ENCODE assay signal across 31 mouse cellular contexts in the genomic region with DNA sequence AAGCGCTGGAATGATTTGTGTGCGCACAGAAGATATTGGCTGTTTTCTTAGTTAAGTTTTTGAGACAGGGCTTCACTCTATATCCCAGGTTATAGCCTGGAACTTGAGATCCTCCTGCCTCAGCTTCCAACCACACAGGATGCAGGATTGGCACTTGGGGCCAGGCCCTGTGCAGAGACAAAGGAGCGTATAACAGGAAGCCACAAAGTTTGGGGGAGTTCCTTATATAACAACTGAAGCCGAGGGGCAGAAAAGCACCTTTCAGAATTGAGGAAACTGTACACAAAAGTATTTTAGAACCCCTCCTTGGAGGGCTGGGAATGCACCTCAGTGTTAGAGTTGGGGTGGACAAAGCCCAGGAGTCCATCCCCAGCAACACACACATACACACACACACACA. TPM values are rescaled to one million over a fixed set of nuclear protein-coding genes. Genes with fewer than 3 reads are reported as not detected.
DNase-seq lines count a peak whose midpoint lies in the region; ATAC-seq and TF ChIP-seq lines count a peak whose summit lies in the region.
"Had no signal": no experiment of that assay in that cellular context is flagged by ENCODE, and none has a peak within 500 bp of the region (broad histone marks: within the 10 kb centered on the region; RNA-seq: fewer than 3 reads in every experiment).

No protein-coding gene starts in this region.

- H3K9ac ChIP-seq in liver, embryonic 11.5 days (ENCODE audit: low read depth, low read length), result peak overlapping the region; percentile 20; the same call in 1 of the 2 replicates
- H3K9ac ChIP-seq in liver, embryonic 16.5 days (ENCODE audit: low read depth, low read length), result peak overlapping the region; percentile 43
- H3K9ac ChIP-seq in stomach, postnatal 0 days (ENCODE audit: low read length), result no peak overlapping the region
- H3K9ac ChIP-seq: forebrain, postnatal 0 days; hindbrain, embryonic 15.5 days; intestine, embryonic 15.5 days; lung, embryonic 14.5 days; midbrain, embryonic 15.5 days had no signal

- peak overlapping the region; percentile 28 for H3K4me3 ChIP-seq in erythroblast, embryonic 14.5 days (replicated peaks)
- no peak overlapping the region for H3K4me3 ChIP-seq in liver, embryonic 11.5 days (ENCODE audit: low read depth, low read length)
- H3K4me3 ChIP-seq in liver, embryonic 16.5 days (ENCODE audit: low read depth, low read length), result peak overlapping the region; percentile 35; the same call in 1 of the 2 replicates
- no peak overlapping the region for H3K4me3 ChIP-seq in stomach, postnatal 0 days (ENCODE audit: low read depth, low read length)
- H3K4me3 ChIP-seq: forebrain, embryonic 10.5 days; hindbrain, embryonic 10.5 days; hindbrain, embryonic 15.5 days; intestine, embryonic 15.5 days; midbrain, embryonic 10.5 days; midbrain, embryonic 15.5 days had no signal

- no peak for DNase-seq in liver, embryonic 11.5 days (ENCODE audit: low spot score)
- no peak for DNase-seq in liver
- DNase-seq in stomach, postnatal 0 days (ENCODE audit: low spot score), result no peak
- no peak for DNase-seq in layer of hippocampus, adult 11-12 months (ENCODE audit: low spot score)
- DNase-seq: adrenal gland, adult 2 months; cerebellum, adult 8-10 months; cerebellum, postnatal 25 days; forebrain, postnatal 0 days; heart, postnatal 10 days; kidney, adult 8-10 months; kidney, postnatal 4 days; layer of hippocampus, postnatal 36 days; left cerebral cortex, postnatal 4 days; lung, embryonic 14.5 days; lung, postnatal 14 days; right cerebral cortex, adult 18-20 months; right cerebral cortex, postnatal 4 days; thymus, postnatal 25 days had no signal

- no peak for TF ChIP-seq EP300 in stomach, postnatal 0 days (optimal IDR thresholded peaks at IDR 0.05)

- WGBS in liver, embryonic 11.5 days, result 81% methylated on average over 4 of the region's 4 CpGs
- WGBS in liver, embryonic 16.5 days (ENCODE audit: insufficient replicate concordance), result 59% methylated on average over 4 of the region's 4 CpGs
- WGBS in stomach, postnatal 0 days, result 91% methylated on average over 4 of the region's 4 CpGs

- TF ChIP-seq CTCF in stomach, postnatal 0 days (IDR thresholded peaks at IDR 0.05; ENCODE audit: low read depth), result no peak

- H3K27me3 ChIP-seq in erythroblast, embryonic 14.5 days (ENCODE audit: control insufficient read depth), result no peaks in the 10 kb centered on the region
- H3K27me3 ChIP-seq in liver, embryonic 11.5 days (replicated peaks; ENCODE audit: control insufficient read depth, insufficient read depth, low read length), result no peaks in the 10 kb centered on the region
- H3K27me3 ChIP-seq in liver, embryonic 16.5 days (ENCODE audit: control insufficient read depth, insufficient read depth, low read depth, low read length), result no peaks in the 10 kb centered on the region
- no peaks in the 10 kb centered on the region for H3K27me3 ChIP-seq in stomach, postnatal 0 days (ENCODE audit: control insufficient read depth, insufficient read depth, low read length)
- H3K27me3 ChIP-seq: hindbrain, embryonic 15.5 days; intestine, embryonic 15.5 days; midbrain, embryonic 15.5 days; Patski had no signal

- H3K9me3 ChIP-seq in erythroblast, embryonic 14.5 days (ENCODE audit: control insufficient read depth, low read length), result no peaks in the 10 kb centered on the region
- H3K9me3 ChIP-seq in liver, embryonic 11.5 days (ENCODE audit: control insufficient read depth, low read length), result no peaks in the 10 kb centered on the region
- no peaks in the 10 kb centered on the region for H3K9me3 ChIP-seq in liver, embryonic 16.5 days (replicated peaks; ENCODE audit: control insufficient read depth, low read length)
- no peaks in the 10 kb centered on the region for H3K9me3 ChIP-seq in stomach, postnatal 0 days (ENCODE audit: control insufficient read depth, low read length)
- H3K9me3 ChIP-seq: forebrain, embryonic 10.5 days; hindbrain, embryonic 10.5 days; hindbrain, embryonic 15.5 days; intestine, embryonic 15.5 days; midbrain, embryonic 10.5 days; midbrain, embryonic 15.5 days had no signal

- H3K4me1 ChIP-seq in erythroblast, embryonic 14.5 days (ENCODE audit: control insufficient read depth), result peaks cover 98% of the 10 kb centered on the region
- peaks cover 78% of the 10 kb centered on the region for H3K4me1 ChIP-seq in liver, embryonic 11.5 days (replicated peaks; ENCODE audit: control insufficient read depth, insufficient read depth, low read length)
- peaks cover 95% of the 10 kb centered on the region for H3K4me1 ChIP-seq in liver, embryonic 16.5 days (ENCODE audit: control insufficient read depth, low read depth, low read length)
- no peaks in the 10 kb centered on the region for H3K4me1 ChIP-seq in stomach, postnatal 0 days (replicated peaks; ENCODE audit: control insufficient read depth, insufficient read depth)
- H3K4me1 ChIP-seq: hindbrain, embryonic 15.5 days; intestine, embryonic 15.5 days; midbrain, embryonic 15.5 days had no signal

- peaks cover 92% of the 10 kb centered on the region for H3K36me3 ChIP-seq in erythroblast, embryonic 14.5 days (ENCODE audit: control insufficient read depth)
- peaks cover 9% of the 10 kb centered on the region for H3K36me3 ChIP-seq in liver, embryonic 11.5 days (ENCODE audit: control insufficient read depth, insufficient read depth, low read length)
- peaks cover 20% of the 10 kb centered on the region for H3K36me3 ChIP-seq in liver, embryonic 16.5 days (ENCODE audit: control insufficient read depth, insufficient read depth)
- no peaks in the 10 kb centered on the region for H3K36me3 ChIP-seq in stomach, postnatal 0 days (ENCODE audit: control insufficient read depth, insufficient read depth, low read length)
- H3K36me3 ChIP-seq: hindbrain, embryonic 15.5 days; midbrain, embryonic 15.5 days had no signal

- ATAC-seq in erythroblast, adult 5-6 weeks (replicated peaks; ENCODE audit: low FRiP score, poor library complexity, severe bottlenecking), result no peak
- ATAC-seq in liver, embryonic 11.5 days (replicated peaks; ENCODE audit: low FRiP score), result no peak
- ATAC-seq in inflammation-experienced regulatory T-cells, adult 6 months, result peak; percentile 57
- no peak for ATAC-seq in liver, embryonic 16.5 days (ENCODE audit: low read depth)
- no peak for ATAC-seq in stomach, postnatal 0 days (ENCODE audit: low FRiP score, low TSS enrichment)
- ATAC-seq: forebrain, postnatal 0 days; midbrain, embryonic 15.5 days; Patski had no signal

- H3K27ac ChIP-seq in liver, embryonic 11.5 days (ENCODE audit: low read depth, low read length), result peak overlapping the region; percentile 99
- H3K27ac ChIP-seq in liver, embryonic 16.5 days (ENCODE audit: low read length), result peak overlapping the region; percentile 100
- no peak overlapping the region for H3K27ac ChIP-seq in stomach, postnatal 0 days (replicated peaks)
- H3K27ac ChIP-seq: forebrain, embryonic 10.5 days; hindbrain, embryonic 10.5 days; hindbrain, embryonic 15.5 days; intestine, embryonic 15.5 days; kidney, postnatal 0 days; midbrain, embryonic 10.5 days; midbrain, embryonic 15.5 days had no signal

- H3K4me2 ChIP-seq in liver, embryonic 11.5 days, result no peak overlapping the region
- peak overlapping the region; percentile 52 for H3K4me2 ChIP-seq in liver, embryonic 16.5 days (ENCODE audit: low read depth, low read length)
- no peak overlapping the region for H3K4me2 ChIP-seq in stomach, postnatal 0 days (replicated peaks; ENCODE audit: low read depth)
- H3K4me2 ChIP-seq: heart, embryonic 11.5 days; hindbrain, embryonic 15.5 days; intestine, embryonic 15.5 days; lung, embryonic 14.5 days; midbrain, embryonic 15.5 days had no signal

RNA-seq across cellular contexts. Expression of gene Rbm38, which starts 18.7 kb away (rescaled TPM):
- polyA plus RNA-seq in erythroblast, embryonic 14.5 days (2012), result 548 and 594 TPM in 2 replicates
- 1,075 and 1,106 TPM in 2 replicates for total RNA-seq in erythroblast, adult 5-6 weeks (2015; ENCODE audit: low replicate concordance)
- 502 and 855 TPM in 2 replicates for total RNA-seq in erythroblast, adult 5-6 weeks (2017; ENCODE audit: low replicate concordance)
- 209 and 222 TPM in 2 replicates for polyA plus RNA-seq in liver, embryonic 11.5 days (2014; fragmentation: Nextera tagmentation; extraction: Ambion mirVana)
- polyA plus RNA-seq in inflammation-experienced regulatory T-cells, adult 6 months (2017; shearing (Covaris generic)), result 100 to 1,000 TPM; 115 to 138 (median 124) TPM
- polyA plus RNA-seq in liver, embryonic 16.5 days (2015; fragmentation: Nextera tagmentation; extraction: Ambion mirVana), result 279 and 350 TPM in 2 replicates
- 24.9 and 25.4 TPM in 2 replicates for polyA plus RNA-seq in stomach, postnatal 0 days (2015; fragmentation: Nextera tagmentation; extraction: Ambion mirVana)

RNA-seq across cellular contexts. Expression of gene Rae1, which starts 39.1 kb away (rescaled TPM):
- polyA plus RNA-seq in erythroblast, embryonic 14.5 days (2012), result 3.4 and 3.7 TPM in 2 replicates
- 46.4 and 52.5 TPM in 2 replicates for total RNA-seq in erythroblast, adult 5-6 weeks (2015; ENCODE audit: low replicate concordance)
- total RNA-seq in erythroblast, adult 5-6 weeks (2017; ENCODE audit: low replicate concordance), result 59.4 and 91.0 TPM in 2 replicates
- 172 and 181 TPM in 2 replicates for polyA plus RNA-seq in liver, embryonic 11.5 days (2014; fragmentation: Nextera tagmentation; extraction: Ambion mirVana)
- polyA plus RNA-seq in inflammation-experienced regulatory T-cells, adult 6 months (2017; shearing (Covaris generic)), result 10 to 100 TPM; 29.2 to 50.7 (median 50.2) TPM
- polyA plus RNA-seq in liver, embryonic 16.5 days (2015; fragmentation: Nextera tagmentation; extraction: Ambion mirVana), result 55.2 and 56.6 TPM in 2 replicates
- 66.8 and 68.7 TPM in 2 replicates for polyA plus RNA-seq in stomach, postnatal 0 days (2015; fragmentation: Nextera tagmentation; extraction: Ambion mirVana)

Comparison
In these comparisons a context has a peak if more than half of its experiments do, and no peak if none do; other contexts are left out.
1. H3K4me3 ChIP-seq: peak in erythroblast, embryonic 14.5 days (single experiment) and liver, embryonic 16.5 days (single experiment); none in liver, embryonic 11.5 days (single experiment) and stomach, postnatal 0 days (single experiment).